Comparison of ENCODE assay signal across 23 mouse cellular contexts in genomic region chr7:78584936-78585335, GRCm38 (mm10).
"Had no signal": no experiment of that assay in that cellular context is flagged by ENCODE, and none has a peak within 500 bp of the region (broad histone marks: within the 10 kb centered on the region; RNA-seq: fewer than 3 reads in every experiment).

No protein-coding gene starts in this region.

- H3K27ac ChIP-seq: limb, embryonic 10.5 days; limb, embryonic 13.5 days; liver, embryonic 12.5 days; liver, embryonic 15.5 days; lung, embryonic 15.5 days; midbrain, embryonic 10.5 days; midbrain, embryonic 13.5 days; neural tube, embryonic 13.5 days; stomach, embryonic 15.5 days had no signal

- H3K4me1 ChIP-seq: limb, embryonic 10.5 days; limb, embryonic 13.5 days; liver, embryonic 12.5 days; liver, embryonic 15.5 days; lung, embryonic 15.5 days; stomach, embryonic 15.5 days had no signal

- H3K4me2 ChIP-seq: limb, embryonic 13.5 days; liver, embryonic 12.5 days; liver, embryonic 15.5 days; lung, embryonic 15.5 days; midbrain, embryonic 13.5 days; neural tube, embryonic 13.5 days; stomach, embryonic 15.5 days had no signal

- H3K4me3 ChIP-seq: limb, embryonic 10.5 days; limb, embryonic 13.5 days; liver, embryonic 12.5 days; liver, embryonic 15.5 days; lung, embryonic 15.5 days; megakaryocyte, embryonic 14.5 days; midbrain, embryonic 10.5 days; midbrain, embryonic 13.5 days; myocyte; neural tube, embryonic 13.5 days; stomach, embryonic 15.5 days had no signal

- H3K36me3 ChIP-seq: limb, embryonic 10.5 days; limb, embryonic 13.5 days; liver, embryonic 12.5 days; liver, embryonic 15.5 days; lung, embryonic 15.5 days; midbrain, embryonic 10.5 days; midbrain, embryonic 13.5 days; neural tube, embryonic 13.5 days; stomach, embryonic 15.5 days had no signal

- H3K9ac ChIP-seq: limb, embryonic 13.5 days; liver, embryonic 12.5 days; liver, embryonic 15.5 days; lung, embryonic 15.5 days; midbrain, embryonic 13.5 days; neural tube, embryonic 13.5 days; stomach, embryonic 15.5 days had no signal

- DNase-seq: kidney, adult 9 months; kidney, postnatal 14 days; kidney, postnatal 4 days; layer of hippocampus, adult 9-11 months; layer of hippocampus, postnatal 36 days; liver; lung, adult 18-20 months; lung, postnatal 10 days; lung, postnatal 36 days; right cerebral cortex, postnatal 25 days; spleen, adult 18-20 months had no signal

- H3K9me3 ChIP-seq: limb, embryonic 10.5 days; limb, embryonic 13.5 days; liver, embryonic 12.5 days; liver, embryonic 15.5 days; lung, embryonic 15.5 days; midbrain, embryonic 10.5 days; midbrain, embryonic 13.5 days; neural tube, embryonic 13.5 days; stomach, embryonic 15.5 days had no signal

- ATAC-seq: liver, embryonic 12.5 days; midbrain, embryonic 16.5 days had no signal
